Mouse (Mus musculus) layer of hippocampus, postnatal 10 days (tissue): ENCODE results near the gene Zp2. TPM values are rescaled to one million over a fixed set of nuclear protein-coding genes. Genes with fewer than 3 reads are reported as not detected.

Experiments
- DNase-seq, 2 experiments: peaks; one replicate each; pipeline ENCODE4 v3.0.0; 2021; ENCODE audit warnings: low spot score in 2 of 2
- total RNA-seq, 2 experiments: library from RNA; stranded (reverse); gene quantifications; 2 replicates each; pipeline ENCODE4 v1.2.3; 2021

The Zp2 gene
- total RNA-seq, 2 experiments from 2014 or later, result 0.36 to 0.73 TPM

- no peak for DNase-seq
These were observed 5.2 kb upstream of the Zp2 start for GRCm38 (mm10) chr7:120150257-120150656.

GRCm38 (mm10) chr7:120142743-120143142 is 2.3 kb downstream of the Zp2 start:
- DNase-seq, result no peak

- no peak for DNase-seq
These were observed 16.1 kb downstream of the Zp2 start for GRCm38 (mm10) chr7:120128951-120129350.

- DNase-seq, result no peak
These were observed 17.4 kb downstream of the Zp2 start for GRCm38 (mm10) chr7:120127686-120128059.

- no peak for DNase-seq
These were observed 18.0 kb downstream of the Zp2 start for GRCm38 (mm10) chr7:120126976-120127685.

GRCm38 (mm10) chr7:120124844-120125243 is 20.2 kb downstream of the Zp2 start:
- DNase-seq, result peak; percentile 87 to 88

- DNase-seq, result no peak
These were observed 21.3 kb downstream of the Zp2 start for GRCm38 (mm10) chr7:120123776-120124175.

GRCm38 (mm10) chr7:120117529-120117928 is 27.6 kb downstream of the Zp2 start:
- no peak for DNase-seq

GRCm38 (mm10) chr7:120116976-120117375 is 28.1 kb downstream of the Zp2 start:
- DNase-seq, result no peak

GRCm38 (mm10) chr7:120109676-120110075 is 35.4 kb downstream of the Zp2 start:
- no peak for DNase-seq

- DNase-seq, result no peak
These were observed 38.7 kb downstream of the Zp2 start for GRCm38 (mm10) chr7:120106356-120106755.

- no peak for DNase-seq
These were observed 40.1 kb downstream of the Zp2 start for GRCm38 (mm10) chr7:120104975-120105374.

- no peak for DNase-seq
These were observed 42.0 kb downstream of the Zp2 start for GRCm38 (mm10) chr7:120103019-120103567.

- peak; percentile 54 to 63 for DNase-seq
These were observed 42.7 kb downstream of the Zp2 start, which contains the start of gene Tmem159 for GRCm38 (mm10) chr7:120102164-120102972. Gene Tmem159, plus strand, starts transcription at chr7:120102353.

- DNase-seq, result peak; percentile 75 to 82
These were observed 46.7 kb downstream of the Zp2 start for GRCm38 (mm10) chr7:120098403-120098802.

GRCm38 (mm10) chr7:120097845-120098244 is 47.2 kb downstream of the Zp2 start:
- DNase-seq, result peak; percentile 68 to 78

- DNase-seq, result no peak
These were observed 49.9 kb downstream of the Zp2 start, which contains the start of gene Dnah3 for GRCm38 (mm10) chr7:120095180-120095579. Gene Dnah3, minus strand, starts transcription at chr7:120095280.

- DNase-seq, result no peak
These were observed 50.9 kb downstream of the Zp2 start for GRCm38 (mm10) chr7:120094216-120094615.

GRCm38 (mm10) chr7:120093033-120093432 is 52.1 kb downstream of the Zp2 start:
- no peak for DNase-seq

GRCm38 (mm10) chr7:120080177-120080576 is 64.9 kb downstream of the Zp2 start:
- no peak for DNase-seq
